Mouse (Mus musculus): ENCODE data around the gene Popdc2. TPM values are rescaled to one million over a fixed set of nuclear protein-coding genes. Genes with fewer than 3 reads are reported as not detected.
A peak's percentile ranks its signal among the peaks of the same experiment; 100 is the strongest.

Popdc2 gene
- polyA plus RNA-seq, 1 experiment: 8.1 TPM

DNA sequence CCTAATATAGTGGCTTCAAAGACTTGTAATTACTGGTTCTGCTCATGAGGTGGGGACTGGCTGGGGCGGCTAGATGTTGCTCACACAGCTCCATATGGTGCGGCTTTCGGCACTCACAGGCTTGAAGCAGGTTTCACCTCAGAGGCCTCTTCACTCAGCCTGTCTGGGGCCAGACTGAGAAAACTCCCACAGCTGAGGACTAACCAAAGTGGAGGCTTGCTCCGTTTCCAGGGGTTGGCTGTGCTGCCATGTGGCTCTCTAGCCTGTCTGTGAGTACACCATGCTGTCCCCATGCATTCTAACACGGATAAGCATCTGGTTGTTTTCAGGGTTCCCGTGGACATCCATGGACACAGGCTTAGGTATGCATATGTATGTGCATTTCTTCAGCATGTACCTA is 16.6 kb downstream of the Popdc2 start:
- no peaks in the 10 kb centered on the region for H3K9me3 ChIP-seq (ENCODE audit: control insufficient read depth, low read length)
- H3K27me3 ChIP-seq (ENCODE audit: control insufficient read depth): no peaks in the 10 kb centered on the region
- no peak for TF ChIP-seq GATA1 (IDR thresholded peaks at IDR 0.05; ENCODE audit: low read length)
- no peak for TF ChIP-seq TAL1 (IDR thresholded peaks at IDR 0.05; ENCODE audit: low read length)
- H3K4me1 ChIP-seq (ENCODE audit: control insufficient read depth): peaks cover 69% of the 10 kb centered on the region
- H3K4me3 ChIP-seq (replicated peaks): no peak overlapping the region
- H3K36me3 ChIP-seq (ENCODE audit: control insufficient read depth): peaks cover 62% of the 10 kb centered on the region

- Histone ChIP-seq H3K4me3 (replicated peaks) (no peak overlapping the region), H3K4me1 (ENCODE audit: control insufficient read depth) (peaks cover 69% of the 10 kb centered on the region), H3K27me3 (ENCODE audit: control insufficient read depth) (no peaks in the 10 kb centered on the region), H3K36me3 (ENCODE audit: control insufficient read depth) (peaks cover 57% of the 10 kb centered on the region), H3K9me3 (ENCODE audit: control insufficient read depth, low read length) (no peaks in the 10 kb centered on the region)
- no peak for TF ChIP-seq TAL1 (IDR thresholded peaks at IDR 0.05; ENCODE audit: low read length)
- TF ChIP-seq GATA1 (IDR thresholded peaks at IDR 0.05; ENCODE audit: low read length): no peak
Measured at GRCm38 (mm10) chr16:38379088-38379487, 17.1 kb downstream of the Popdc2 start.

DNA sequence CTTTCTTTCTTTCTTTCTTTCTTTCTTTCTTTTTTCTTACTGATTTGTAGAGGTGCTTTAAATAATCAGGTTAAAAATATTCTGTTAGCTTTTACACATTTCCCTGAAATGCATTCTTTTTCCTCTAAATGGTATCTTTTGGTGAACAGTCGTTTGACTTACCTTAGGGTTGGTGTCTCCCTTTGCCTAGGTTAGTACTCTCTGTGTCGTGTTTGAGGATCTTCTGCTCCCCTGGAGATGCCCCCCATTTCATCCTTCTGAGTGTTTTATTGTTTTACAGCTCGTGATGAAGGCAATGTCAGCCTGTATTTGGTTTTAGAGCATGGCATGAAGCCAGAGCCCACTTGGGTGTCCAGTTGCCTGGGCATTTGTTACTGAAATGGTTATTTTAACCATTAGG is 17.5 kb downstream of the Popdc2 start:
- Histone ChIP-seq H3K9me3 (ENCODE audit: control insufficient read depth, low read length) (no peaks in the 10 kb centered on the region), H3K36me3 (ENCODE audit: control insufficient read depth) (peaks cover 53% of the 10 kb centered on the region), H3K4me3 (replicated peaks) (no peak overlapping the region), H3K4me1 (ENCODE audit: control insufficient read depth) (peaks cover 69% of the 10 kb centered on the region), H3K27me3 (ENCODE audit: control insufficient read depth) (no peaks in the 10 kb centered on the region)
- TF ChIP-seq TAL1 (IDR thresholded peaks at IDR 0.05; ENCODE audit: low read length) (no peak), GATA1 (IDR thresholded peaks at IDR 0.05; ENCODE audit: low read length) (no peak)

GRCm38 (mm10) chr16:38379926-38380325 is 17.9 kb downstream of the Popdc2 start:
- H3K4me1 ChIP-seq (ENCODE audit: control insufficient read depth): peaks cover 69% of the 10 kb centered on the region
- TF ChIP-seq GATA1 (IDR thresholded peaks at IDR 0.05; ENCODE audit: low read length): no peak
- TF ChIP-seq TAL1 (IDR thresholded peaks at IDR 0.05; ENCODE audit: low read length): no peak
- no peaks in the 10 kb centered on the region for H3K27me3 ChIP-seq (ENCODE audit: control insufficient read depth)
- no peaks in the 10 kb centered on the region for H3K9me3 ChIP-seq (ENCODE audit: control insufficient read depth, low read length)
- H3K4me3 ChIP-seq (replicated peaks): no peak overlapping the region
- H3K36me3 ChIP-seq (ENCODE audit: control insufficient read depth): peaks cover 49% of the 10 kb centered on the region

- H3K36me3 ChIP-seq (ENCODE audit: control insufficient read depth): peaks cover 11% of the 10 kb centered on the region
- no peaks in the 10 kb centered on the region for H3K27me3 ChIP-seq (ENCODE audit: control insufficient read depth)
- TF ChIP-seq TAL1 (IDR thresholded peaks at IDR 0.05; ENCODE audit: low read length): no peak
- no peak for TF ChIP-seq GATA1 (IDR thresholded peaks at IDR 0.05; ENCODE audit: low read length)
- no peaks in the 10 kb centered on the region for H3K9me3 ChIP-seq (ENCODE audit: control insufficient read depth, low read length)
- H3K4me1 ChIP-seq (ENCODE audit: control insufficient read depth): peaks cover 67% of the 10 kb centered on the region
- H3K4me3 ChIP-seq (replicated peaks): no peak overlapping the region
Measured at GRCm38 (mm10) chr16:38383683-38384082, 21.7 kb downstream of the Popdc2 start.

- peaks cover 58% of the 10 kb centered on the region for H3K4me1 ChIP-seq (ENCODE audit: control insufficient read depth)
- no peaks in the 10 kb centered on the region for H3K36me3 ChIP-seq (ENCODE audit: control insufficient read depth)
- no peak for TF ChIP-seq TAL1 (IDR thresholded peaks at IDR 0.05; ENCODE audit: low read length)
- TF ChIP-seq GATA1 (IDR thresholded peaks at IDR 0.05; ENCODE audit: low read length): no peak
- H3K9me3 ChIP-seq (ENCODE audit: control insufficient read depth, low read length): no peaks in the 10 kb centered on the region
- H3K27me3 ChIP-seq (ENCODE audit: control insufficient read depth): no peaks in the 10 kb centered on the region
- H3K4me3 ChIP-seq (replicated peaks): no peak overlapping the region
Measured at GRCm38 (mm10) chr16:38385184-38385634, 23.2 kb downstream of the Popdc2 start.

GRCm38 (mm10) chr16:38385700-38386099 is 23.7 kb downstream of the Popdc2 start:
- Histone ChIP-seq H3K4me3 (replicated peaks) (no peak overlapping the region), H3K36me3 (ENCODE audit: control insufficient read depth) (no peaks in the 10 kb centered on the region), H3K27me3 (ENCODE audit: control insufficient read depth) (no peaks in the 10 kb centered on the region), H3K9me3 (ENCODE audit: control insufficient read depth, low read length) (no peaks in the 10 kb centered on the region), H3K4me1 (ENCODE audit: control insufficient read depth) (peaks cover 58% of the 10 kb centered on the region)
- TF ChIP-seq TAL1 (IDR thresholded peaks at IDR 0.05; ENCODE audit: low read length): no peak
- no peak for TF ChIP-seq GATA1 (IDR thresholded peaks at IDR 0.05; ENCODE audit: low read length)

DNA sequence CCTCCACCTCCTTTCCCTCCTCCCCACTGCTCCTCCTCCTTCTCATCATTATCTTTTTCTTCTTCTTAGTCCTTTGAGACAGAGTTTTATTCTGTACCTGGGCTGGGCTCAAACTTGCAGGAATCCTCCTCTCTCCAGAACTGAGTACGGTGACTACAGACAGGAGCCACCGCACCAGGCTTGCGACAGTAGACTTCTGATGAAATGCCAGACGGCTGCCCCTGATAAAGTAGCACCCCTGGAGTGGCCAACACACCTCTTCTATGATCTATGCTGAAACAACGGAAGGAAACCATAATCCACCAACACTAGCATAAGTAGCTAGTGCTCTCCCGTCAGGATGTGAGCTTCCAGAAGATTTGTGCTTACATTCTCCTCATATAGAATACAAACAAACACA is 25.4 kb downstream of the Popdc2 start:
- peaks cover 56% of the 10 kb centered on the region for H3K4me1 ChIP-seq (ENCODE audit: control insufficient read depth)

GRCm38 (mm10) chr16:38388757-38389156 is 26.7 kb downstream of the Popdc2 start:
- TF ChIP-seq TAL1 (IDR thresholded peaks at IDR 0.05; ENCODE audit: low read length) (no peak), GATA1 (IDR thresholded peaks at IDR 0.05; ENCODE audit: low read length) (no peak)
- Histone ChIP-seq H3K36me3 (ENCODE audit: control insufficient read depth) (no peaks in the 10 kb centered on the region), H3K9me3 (ENCODE audit: control insufficient read depth, low read length) (no peaks in the 10 kb centered on the region), H3K27me3 (ENCODE audit: control insufficient read depth) (no peaks in the 10 kb centered on the region), H3K4me1 (ENCODE audit: control insufficient read depth) (peaks cover 44% of the 10 kb centered on the region), H3K4me3 (replicated peaks) (no peak overlapping the region)

More for the DNA sequence above, 25.4 kb downstream of the Popdc2 start:
- H3K9me3 ChIP-seq (ENCODE audit: control insufficient read depth, low read length): no peaks in the 10 kb centered on the region
- H3K4me3 ChIP-seq (replicated peaks): peak overlapping the region; percentile 3
- H3K36me3 ChIP-seq (ENCODE audit: control insufficient read depth): no peaks in the 10 kb centered on the region
- H3K27me3 ChIP-seq (ENCODE audit: control insufficient read depth): no peaks in the 10 kb centered on the region
- no peak for TF ChIP-seq TAL1 (IDR thresholded peaks at IDR 0.05; ENCODE audit: low read length)
- no peak for TF ChIP-seq GATA1 (IDR thresholded peaks at IDR 0.05; ENCODE audit: low read length)

DNA sequence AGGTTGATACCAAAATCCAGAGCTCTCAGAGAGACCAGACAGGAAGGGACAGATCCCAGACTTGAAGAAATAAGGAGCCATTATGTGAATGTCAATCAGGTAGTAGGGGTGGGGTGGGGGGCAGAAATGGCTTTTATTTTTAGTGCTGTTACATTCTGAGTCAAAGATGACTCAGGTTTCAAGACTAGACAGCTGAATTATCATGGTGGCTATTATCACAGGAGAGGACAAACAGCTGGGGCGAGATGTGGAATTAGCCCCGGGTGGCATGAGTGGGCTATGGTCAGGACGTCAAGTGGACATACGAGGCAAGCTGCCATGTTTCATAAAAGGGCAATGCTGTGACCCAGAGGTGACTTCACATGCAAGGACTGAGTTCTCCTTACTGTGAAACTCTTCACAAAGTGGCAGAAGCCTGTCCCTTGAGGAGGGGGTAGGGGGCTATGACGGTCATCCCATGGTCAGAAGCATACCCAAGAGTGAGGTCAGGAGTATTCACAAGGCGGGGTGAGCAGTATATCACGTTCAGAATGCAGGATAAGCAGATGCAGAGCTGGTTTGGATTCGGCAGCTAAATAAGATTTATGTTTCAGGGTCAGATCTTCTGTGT is 27.4 kb downstream of the Popdc2 start:
- Histone ChIP-seq H3K4me1 (ENCODE audit: control insufficient read depth) (peaks cover 42% of the 10 kb centered on the region), H3K27me3 (ENCODE audit: control insufficient read depth) (no peaks in the 10 kb centered on the region; the same call in 1 of the 2 replicates), H3K36me3 (ENCODE audit: control insufficient read depth) (no peaks in the 10 kb centered on the region), H3K9me3 (ENCODE audit: control insufficient read depth, low read length) (no peaks in the 10 kb centered on the region), H3K4me3 (replicated peaks) (no peak overlapping the region)
- no peak for TF ChIP-seq TAL1 (IDR thresholded peaks at IDR 0.05; ENCODE audit: low read length)
- no peak for TF ChIP-seq GATA1 (IDR thresholded peaks at IDR 0.05; ENCODE audit: low read length)
